Mouse (Mus musculus) adrenal gland, adult 2 months (tissue): Measurements from ENCODE around the gene Duxf3. TPM values are rescaled to one million over a fixed set of nuclear protein-coding genes. Genes with fewer than 3 reads are reported as not detected.
A peak's percentile ranks its signal among the peaks of the same experiment; 100 is the strongest.
"Not testable (repeated sequence)": the region's sequence is repeated elsewhere in the genome, so short reads cannot be mapped to it uniquely, and the experiment has no call there.

ENCODE experiments used
- DNase-seq: peaks from one replicate; pipeline ENCODE4 v3.0.0; 2021
- polyA plus RNA-seq: library from polyadenylated mRNA; depleted of rRNA; stranded (reverse); fragments of >200 nt; gene quantifications from 2 replicates; pipeline ENCODE4 v1.2.3, GENCODE M21; 2012; rRNA removed
- total RNA-seq, 2 experiments: library from RNA; stranded (reverse); gene quantifications; 2 replicates each; pipeline ENCODE4 v1.2.3; 2021

Gene Duxf3
- total and polyA plus RNA-seq, 3 experiments = not detected

DNA sequence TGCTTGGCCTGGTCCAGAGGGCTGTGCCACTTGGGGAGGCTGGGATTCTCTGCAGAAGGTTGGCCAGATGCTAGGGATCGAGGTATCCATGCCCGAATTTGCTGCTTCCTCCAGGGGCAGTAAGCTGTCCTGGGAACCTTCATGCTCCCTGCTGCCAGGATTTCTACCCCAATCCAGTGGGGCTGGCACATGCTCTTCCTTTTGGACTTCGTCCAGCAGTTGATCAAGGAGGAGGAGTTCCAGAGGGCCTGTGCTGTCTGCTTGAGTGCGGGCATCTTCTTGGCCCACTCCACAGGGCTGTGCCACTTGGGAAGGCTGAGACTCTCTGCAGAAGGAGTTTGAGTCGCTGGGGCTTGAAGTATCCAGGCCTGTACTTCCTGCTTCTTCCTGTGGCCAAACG lies 9.3 kb downstream of the Duxf3 start:
- not testable (repeated sequence) for DNase-seq

DNA sequence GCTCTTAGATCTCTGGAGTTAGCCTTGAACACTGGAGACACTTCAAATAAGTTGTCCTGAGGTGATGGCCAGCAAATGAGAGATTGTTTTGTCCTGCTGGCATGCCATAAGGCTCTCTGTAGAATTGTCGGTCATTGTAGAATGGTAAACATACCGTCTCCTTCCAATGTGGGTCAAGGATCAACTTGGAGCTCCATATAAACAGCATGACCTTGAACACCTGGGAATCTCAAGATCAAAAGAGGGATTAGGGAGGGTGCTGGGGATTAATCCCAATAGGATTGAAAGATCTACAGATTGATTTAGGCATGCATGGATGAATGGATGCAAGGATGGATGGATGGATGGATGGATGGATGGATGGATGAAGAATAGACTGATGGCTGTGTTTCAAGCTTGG lies 10.9 kb downstream of the Duxf3 start:
- peak; percentile 26 for DNase-seq

DNA sequence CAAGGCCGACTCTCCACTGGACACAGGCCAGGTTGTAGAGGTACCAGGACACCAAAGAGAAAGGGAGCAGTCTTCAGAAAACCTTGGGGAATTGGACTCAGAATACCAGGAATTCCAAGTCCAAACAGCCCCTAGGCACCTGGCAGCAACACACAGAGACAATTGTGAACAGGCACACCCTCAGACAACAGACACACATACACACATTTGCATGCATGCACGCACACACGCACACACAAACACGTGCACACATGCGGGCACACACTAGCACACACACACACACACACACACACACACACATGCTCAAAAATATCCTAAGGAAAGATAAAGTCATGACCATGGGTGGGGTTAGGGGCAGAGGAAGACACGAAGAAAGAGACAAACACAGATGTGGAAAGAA lies 11.7 kb downstream of the Duxf3 start:
- no peak for DNase-seq

GRCm38 (mm10) chr10:58217366-58217765 lies 15.1 kb downstream of the Duxf3 start:
- no peak for DNase-seq

DNA sequence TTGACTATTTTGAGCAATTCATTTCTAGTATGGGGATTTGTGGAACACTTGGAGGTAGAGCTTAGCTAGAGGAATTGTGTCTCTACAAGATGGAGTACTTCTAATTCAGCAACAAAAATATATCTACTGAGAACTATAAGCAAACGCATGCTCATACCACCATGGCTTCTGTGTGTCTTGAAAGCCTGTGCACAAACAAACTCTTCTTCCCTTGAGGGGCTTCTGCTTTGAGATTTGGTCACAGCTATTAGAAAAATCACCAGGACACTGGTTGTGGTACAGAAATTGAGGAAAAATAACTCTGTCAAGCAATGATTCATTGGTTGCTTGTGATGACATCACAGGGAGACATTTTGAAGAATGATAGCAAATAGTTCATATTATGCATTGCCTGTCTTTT lies 17.1 kb downstream of the Duxf3 start:
- DNase-seq = no peak

DNA sequence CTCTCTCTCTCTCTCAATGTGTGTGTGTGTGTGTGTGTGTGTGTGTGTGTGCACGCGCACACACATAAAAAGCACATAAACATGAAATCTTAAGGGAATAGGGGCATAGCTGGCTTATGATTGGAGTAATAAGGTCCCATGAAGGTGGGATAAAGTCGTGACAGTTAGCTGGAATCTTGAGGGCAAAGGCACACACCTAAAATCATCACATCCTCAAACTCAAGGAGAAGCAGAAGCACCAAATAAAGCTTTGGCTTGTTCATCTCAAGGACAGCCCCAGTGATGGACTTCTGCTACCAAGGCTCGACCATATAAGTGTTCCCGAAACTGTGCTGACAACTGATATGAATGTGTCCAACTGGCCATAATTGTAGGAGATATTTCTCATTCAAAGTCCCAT lies 17.5 kb downstream of the Duxf3 start:
- DNase-seq = no peak

DNA sequence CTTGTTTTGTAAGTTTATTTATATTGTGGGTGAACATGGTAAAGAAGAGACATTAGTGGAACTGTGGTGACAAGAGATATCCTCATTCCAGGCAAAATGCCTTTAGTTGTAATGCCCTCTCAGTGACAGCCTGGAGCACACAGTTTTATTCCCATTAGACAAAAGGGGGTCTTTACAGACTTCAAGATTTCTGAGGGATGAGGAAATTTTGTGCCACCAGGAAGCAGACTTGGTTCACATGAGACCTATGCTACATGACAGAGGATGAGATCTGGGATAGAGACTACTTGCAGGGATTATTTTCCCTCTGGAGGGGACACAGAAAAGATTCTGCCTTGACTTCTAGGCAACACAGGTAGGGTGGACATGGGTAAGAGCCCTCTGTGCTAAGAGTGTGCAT lies 18.0 kb downstream of the Duxf3 start:
- no peak for DNase-seq

- no peak for DNase-seq
Measured at GRCm38 (mm10) chr10:58212230-58212629, 20.2 kb downstream of the Duxf3 start.

GRCm38 (mm10) chr10:58211213-58211612 lies 21.3 kb downstream of the Duxf3 start:
- DNase-seq = no peak

DNA sequence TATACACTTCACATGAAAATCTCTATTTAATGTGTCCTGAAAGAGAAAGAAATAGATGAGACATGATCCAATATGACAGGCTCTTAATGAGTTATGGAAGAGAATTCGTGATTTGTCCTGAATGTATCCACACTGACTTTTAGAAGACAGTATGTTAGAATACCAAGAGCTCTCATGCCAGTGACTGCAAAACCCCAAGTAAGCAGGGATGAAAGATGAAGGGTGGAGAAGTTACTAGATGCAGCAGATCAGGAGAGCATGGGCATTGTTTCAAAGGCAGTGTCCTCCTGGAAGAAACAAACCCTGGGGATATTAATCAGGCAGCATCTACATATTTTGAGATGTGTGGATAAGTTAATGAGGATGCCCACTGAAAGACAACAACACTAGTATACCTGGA lies 22.0 kb downstream of the Duxf3 start:
- DNase-seq = no peak

DNA sequence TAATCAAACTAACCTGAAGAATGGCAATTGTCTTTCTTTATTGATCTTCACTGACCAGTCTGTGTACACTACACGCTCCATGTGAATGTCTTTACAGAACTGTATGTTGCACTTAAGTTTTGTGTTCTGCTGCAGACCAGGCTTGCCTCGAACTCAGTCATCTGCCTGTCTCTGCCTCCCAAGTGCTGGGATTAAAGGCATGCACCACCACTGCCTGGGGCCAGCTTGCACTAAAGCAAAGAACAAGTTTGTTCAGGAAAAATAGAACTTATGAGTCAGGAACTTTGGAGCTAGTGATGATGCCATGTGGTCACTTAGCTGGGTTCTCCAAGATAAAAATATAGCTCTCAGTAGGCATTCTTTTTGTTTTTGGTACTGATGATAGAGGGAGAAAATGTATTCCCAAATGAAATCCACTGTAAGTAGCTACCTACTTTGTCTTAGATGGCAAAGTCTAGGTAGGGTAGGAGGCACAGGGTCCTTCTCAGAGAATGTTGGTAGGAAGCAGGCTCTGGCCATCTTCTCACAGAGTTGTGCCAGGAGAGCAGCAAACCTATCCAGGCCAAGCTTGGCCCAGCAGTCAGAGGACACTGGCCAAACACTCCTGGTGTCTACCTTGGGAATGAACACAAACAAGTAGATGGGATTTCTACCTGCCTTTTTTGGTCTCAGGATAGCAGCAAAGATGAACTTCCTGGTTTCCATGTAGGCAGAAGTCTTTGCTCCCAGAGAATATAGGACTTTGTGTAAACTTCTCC lies 22.6 kb downstream of the Duxf3 start:
- DNase-seq = no peak

GRCm38 (mm10) chr10:58206639-58207404 lies 25.7 kb downstream of the Duxf3 start:
- no peak for DNase-seq

GRCm38 (mm10) chr10:58205986-58206385 lies 26.5 kb downstream of the Duxf3 start:
- no peak for DNase-seq

Other genes with a start within 250 kb of the Duxf3 start
- gene AW822073, start 7.7 kb downstream of the Duxf3 start, total RNA-seq = not detected
- not detected in 2 replicates for gene AW822073, start 7.7 kb downstream of the Duxf3 start, polyA plus RNA-seq
- not detected for gene Gm4981, start 4.0 kb upstream of the Duxf3 start, total RNA-seq
- not detected in 2 replicates for gene Gm4981, start 4.0 kb upstream of the Duxf3 start, polyA plus RNA-seq
- 10 to 100 TPM; 32.8 to 46.7 TPM for gene Gcc2, start 22.8 kb upstream of the Duxf3 start, total RNA-seq
- 1.2 and 2.2 TPM in 2 replicates for gene Gcc2, start 22.8 kb upstream of the Duxf3 start, polyA plus RNA-seq
- gene Lims1, start 90.8 kb upstream of the Duxf3 start, total RNA-seq = 10 to 100 TPM; 41.4 to 50.6 TPM
- gene Lims1, start 90.8 kb upstream of the Duxf3 start, polyA plus RNA-seq = 2.6 and 2.7 TPM in 2 replicates
- 10 to 100 TPM; 60.7 to 80.4 TPM for gene Ranbp2, start 214.2 kb upstream of the Duxf3 start, total RNA-seq
- 0.59 and 1.2 TPM in 2 replicates for gene Ranbp2, start 214.2 kb upstream of the Duxf3 start, polyA plus RNA-seq